Mouse (Mus musculus) limb, embryonic 10.5 days (tissue): ENCODE results near the gene Slc3a2. TPM values are rescaled to one million over a fixed set of nuclear protein-coding genes. Genes with fewer than 3 reads are reported as not detected.
A peak's percentile ranks its signal among the peaks of the same experiment; 100 is the strongest.

Experiments used
- DNase-seq: peaks from one replicate; pipeline ENCODE4 v3.0.0-alpha.2; 2017; ENCODE audit warnings: low spot score
- H3K27ac ChIP-seq: fragments of 300-500 bp; sonication (generic); 2 replicates; pipeline ENCODE4 v1.5.1; 2016; ENCODE audit warnings: mild to moderate bottlenecking
- H3K27me3 ChIP-seq: fragments of 300-500 bp; sonication (generic); 2 replicates; pipeline ENCODE4 v1.6.1; 2016; ENCODE audit warnings: low read depth, mild to moderate bottlenecking; ENCODE audit not compliant: poor library complexity, severe bottlenecking
- H3K36me3 ChIP-seq: fragments of 300-500 bp; sonication (generic); 2 replicates; pipeline ENCODE4 v1.6.1; 2016; ENCODE audit warnings: mild to moderate bottlenecking, moderate library complexity
- H3K4me1 ChIP-seq: fragments of 300-500 bp; sonication (generic); 2 replicates; pipeline ENCODE4 v1.6.1; 2016
- H3K4me3 ChIP-seq: fragments of 300-500 bp; sonication (generic); 2 replicates; pipeline ENCODE4 v1.5.1; 2016; ENCODE audit warnings: mild to moderate bottlenecking, moderate library complexity
- H3K9me3 ChIP-seq: fragments of 300-500 bp; sonication (generic); replicated peaks from 2 replicates; pipeline ENCODE4 v1.6.1; 2016; ENCODE audit warnings: mild to moderate bottlenecking
- WGBS: fragments of 180-500 bp; shearing (Covaris S2); methylation state at CpG from one replicate; pipeline ENCODE4 v1.1.7; 2016; 5-methylcytosine and 5-hydroxymethylcytosine counted together
- polyA plus RNA-seq: library from polyadenylated mRNA; unstranded; fragments of >200 nt; fragmentation: Nextera tagmentation; extraction: Ambion mirVana; gene quantifications from 2 replicates; pipeline ENCODE4 v1.2.1, GENCODE M21; 2016

Slc3a2 gene
- 119 and 128 TPM in 2 replicates for polyA plus RNA-seq

DNA sequence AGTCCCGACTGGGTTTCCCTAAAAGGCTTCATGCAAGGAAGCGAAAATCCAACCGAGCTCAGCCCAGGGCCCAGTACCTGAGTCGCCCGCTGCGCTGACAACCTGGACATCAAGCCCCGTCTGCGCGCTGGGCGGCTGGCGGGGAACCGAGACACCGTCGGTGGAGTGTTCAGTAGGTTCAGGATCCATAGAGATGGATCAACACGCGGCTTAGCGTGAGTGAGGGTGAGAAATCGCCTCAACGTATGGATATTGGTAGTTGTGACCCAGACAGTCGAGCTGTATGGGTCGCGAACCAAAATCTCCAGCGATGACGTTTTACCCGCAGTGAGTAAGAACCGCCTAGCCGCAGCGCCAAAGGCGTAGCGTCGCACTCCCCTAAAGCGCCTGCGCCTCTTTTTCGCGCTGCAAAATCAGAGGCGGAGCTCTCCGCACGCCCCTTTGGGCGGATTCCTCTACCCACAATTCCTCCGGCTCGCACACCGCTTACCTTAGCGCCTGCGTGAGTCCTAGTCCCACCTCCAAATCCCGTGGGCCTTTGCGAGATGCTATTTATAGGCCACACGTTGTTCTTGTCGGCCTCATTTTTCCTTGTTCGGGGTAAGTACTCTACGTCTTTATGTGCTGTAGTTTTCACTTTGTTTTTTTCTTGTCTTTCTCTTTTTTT, at the start of gene Slc3a2:
Gene Slc3a2, minus strand, starts transcription at position 463 of the 667 bp plus-strand sequence.
- H3K4me3 ChIP-seq = peak within 1 kb of the TSS; percentile 68
- H3K4me1 ChIP-seq = peaks cover 14% of the 10 kb centered on the region
- DNase-seq = peak; percentile 93
- under 1% methylated on average over 50 of the region's 50 CpGs for whole genome bisulfite sequencing
- peak within 1 kb of the TSS; percentile 93 for H3K27ac ChIP-seq
- H3K27me3 ChIP-seq = no peaks in the 10 kb centered on the region
- no peaks in the 10 kb centered on the region for H3K9me3 ChIP-seq
- H3K36me3 ChIP-seq = peaks cover 28% of the 10 kb centered on the region

DNA sequence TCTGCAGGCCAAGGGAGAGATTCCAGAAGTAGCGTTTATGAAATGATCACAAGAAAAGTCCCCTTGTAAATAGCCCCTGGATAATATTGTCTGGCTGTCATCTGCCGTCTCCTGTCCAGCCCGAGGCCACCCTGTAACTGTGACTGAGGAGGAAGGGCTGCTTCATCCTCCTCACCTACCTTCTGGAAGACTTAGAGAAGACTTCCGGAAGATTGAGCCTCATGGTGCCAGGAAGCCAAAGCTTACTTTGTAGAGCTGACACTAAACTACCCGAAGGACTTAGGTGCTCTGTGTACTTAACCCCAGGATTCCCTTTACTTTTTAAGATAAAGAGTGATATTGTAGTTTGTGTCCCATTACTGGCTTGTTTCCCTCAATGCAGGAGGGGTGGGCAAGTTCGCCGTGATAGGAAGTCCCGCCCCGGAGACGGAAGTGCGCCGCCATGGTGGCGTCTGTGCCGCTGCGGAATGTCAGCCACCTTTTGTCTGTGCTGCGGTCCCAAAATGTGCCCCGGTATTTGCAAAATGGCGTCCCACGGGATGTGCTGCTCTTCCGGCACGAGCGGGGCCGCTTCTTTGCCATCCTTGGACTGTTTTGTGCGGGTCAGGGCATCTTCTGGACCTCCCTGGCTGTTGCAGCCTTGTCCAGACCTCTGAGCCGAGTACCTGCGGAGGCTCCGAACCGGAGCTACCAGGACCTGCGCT, 47.5 kb upstream of the Slc3a2 start, which contains the start of gene Tmem223:
Gene Tmem223, plus strand, starts transcription at position 430 of the 704 bp plus-strand sequence.
- peak; percentile 89 for DNase-seq
- H3K27me3 ChIP-seq = no peaks in the 10 kb centered on the region
- 23% methylated on average over 29 of the region's 29 CpGs for WGBS
- H3K4me3 ChIP-seq = peak within 1 kb of the TSS; percentile 80
- H3K9me3 ChIP-seq = no peaks in the 10 kb centered on the region
- peaks cover 81% of the 10 kb centered on the region for H3K36me3 ChIP-seq
- H3K27ac ChIP-seq = peak within 1 kb of the TSS; percentile 96
- peaks cover 23% of the 10 kb centered on the region for H3K4me1 ChIP-seq

- H3K4me1 ChIP-seq = no peaks in the 10 kb centered on the region
- H3K27me3 ChIP-seq = no peaks in the 10 kb centered on the region
- H3K27ac ChIP-seq = no peak overlapping the region
- H3K36me3 ChIP-seq = peaks cover 100% of the 10 kb centered on the region
- 97% methylated on average over 9 of the region's 9 CpGs for WGBS
- peaks cover 5% of the 10 kb centered on the region; the same call in 1 of the 2 replicates for H3K9me3 ChIP-seq
- DNase-seq = no peak
- H3K4me3 ChIP-seq = no peak overlapping the region
Measured at GRCm38 (mm10) chr19:8765562-8765961, 42.4 kb upstream of the Slc3a2 start.

DNA sequence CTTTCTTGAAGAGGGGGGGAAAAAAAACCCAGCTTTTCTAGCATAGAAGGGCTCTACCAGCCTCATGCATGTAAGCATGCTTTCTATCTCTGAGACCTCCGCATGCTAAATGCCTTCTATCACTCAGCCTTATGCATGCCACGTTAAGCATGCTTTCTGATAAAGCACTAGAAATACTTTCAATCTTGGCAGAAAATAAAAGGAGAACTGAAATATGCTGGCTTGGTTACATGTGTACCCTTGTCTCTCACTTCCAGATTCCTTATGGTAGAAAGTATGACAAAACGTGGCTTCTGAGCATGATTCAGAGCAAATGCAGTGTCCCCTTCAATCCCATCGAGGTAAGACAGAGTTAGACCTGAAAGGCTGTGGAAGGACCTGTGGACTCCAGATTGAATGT, 40.1 kb upstream of the Slc3a2 start:
- Histone ChIP-seq H3K9me3 (peaks cover 5% of the 10 kb centered on the region; the same call in 1 of the 2 replicates), H3K27me3 (no peaks in the 10 kb centered on the region), H3K27ac (no peak overlapping the region), H3K4me3 (no peak overlapping the region), H3K36me3 (peaks cover 85% of the 10 kb centered on the region), H3K4me1 (peaks cover 5% of the 10 kb centered on the region)
- DNase-seq = no peak
- 94% methylated on average over 4 of the region's 4 CpGs for WGBS

GRCm38 (mm10) chr19:8760757-8761156, 37.6 kb upstream of the Slc3a2 start:
- Histone ChIP-seq H3K36me3 (peaks cover 63% of the 10 kb centered on the region), H3K4me1 (peaks cover 14% of the 10 kb centered on the region), H3K4me3 (no peak overlapping the region), H3K27me3 (no peaks in the 10 kb centered on the region), H3K27ac (no peak overlapping the region), H3K9me3 (peaks cover 5% of the 10 kb centered on the region; the same call in 1 of the 2 replicates)
- no peak for DNase-seq
- 93% methylated on average over 2 of the region's 2 CpGs for WGBS

- Histone ChIP-seq H3K4me1 (peaks cover 14% of the 10 kb centered on the region), H3K4me3 (0 out of 2 replicates have a peak overlapping the region, but pooled peaks have one; percentile 95), H3K27me3 (no peaks in the 10 kb centered on the region), H3K36me3 (peaks cover 63% of the 10 kb centered on the region), H3K9me3 (no peaks in the 10 kb centered on the region), H3K27ac (no peak overlapping the region)
- 97% methylated on average over 2 of the region's 2 CpGs for WGBS
- DNase-seq = no peak
Measured at GRCm38 (mm10) chr19:8758899-8759298, 35.7 kb upstream of the Slc3a2 start.

GRCm38 (mm10) chr19:8757471-8757998, 34.4 kb upstream of the Slc3a2 start:
- H3K9me3 ChIP-seq = no peaks in the 10 kb centered on the region
- DNase-seq = no peak
- H3K27ac ChIP-seq = peak overlapping the region; percentile 91
- H3K4me1 ChIP-seq = peaks cover 14% of the 10 kb centered on the region
- peaks cover 63% of the 10 kb centered on the region for H3K36me3 ChIP-seq
- peak overlapping the region; percentile 95 for H3K4me3 ChIP-seq
- 10% methylated on average over 14 of the region's 14 CpGs for WGBS
- H3K27me3 ChIP-seq = no peaks in the 10 kb centered on the region

DNA sequence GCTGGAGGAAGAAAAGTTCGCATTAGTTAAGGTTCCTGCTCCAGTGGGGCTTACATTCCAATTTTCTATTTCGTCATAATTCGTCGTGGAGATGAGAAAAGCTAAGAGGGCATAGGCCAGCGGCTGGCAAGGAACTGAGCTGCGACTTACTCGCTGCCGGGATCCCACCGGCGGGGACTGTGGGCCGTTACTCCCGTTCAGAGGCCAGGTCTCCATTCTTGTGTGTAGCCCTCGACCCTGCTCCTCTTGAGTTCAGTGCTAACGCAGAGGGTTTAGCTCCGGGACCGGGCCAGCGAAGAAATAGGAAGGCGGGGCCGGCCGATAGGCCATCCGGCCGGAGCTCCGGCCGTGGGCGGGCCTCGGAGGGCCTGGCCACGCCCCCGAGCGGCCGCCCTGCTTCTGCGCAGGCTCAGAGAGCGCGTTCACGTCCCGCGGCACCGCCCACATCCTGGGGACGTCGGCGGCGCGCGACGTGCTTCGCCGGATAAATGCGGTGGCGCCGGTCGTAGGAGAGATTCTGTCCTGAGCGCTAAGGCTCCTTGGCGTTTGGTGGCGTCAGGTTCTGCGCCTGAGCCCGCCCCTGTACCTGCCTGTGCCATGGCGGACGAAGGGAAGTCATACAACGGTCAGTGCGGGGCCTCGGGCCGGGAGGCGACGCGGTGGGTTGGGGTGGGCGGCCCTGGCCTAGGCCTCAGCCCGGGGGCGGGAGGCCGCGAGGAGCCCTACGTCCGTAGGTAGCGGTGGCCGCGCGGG, 33.6 kb upstream of the Slc3a2 start, which contains the start of gene Nxf1:
Gene Nxf1, plus strand, starts transcription at position 439 of the 753 bp plus-strand sequence.
- under 1% methylated on average over 75 of the region's 75 CpGs for WGBS
- H3K27me3 ChIP-seq = no peaks in the 10 kb centered on the region

GRCm38 (mm10) chr19:8755652-8756051, 32.5 kb upstream of the Slc3a2 start:
- Histone ChIP-seq H3K36me3 (peaks cover 62% of the 10 kb centered on the region), H3K4me1 (peaks cover 14% of the 10 kb centered on the region), H3K9me3 (no peaks in the 10 kb centered on the region), H3K27ac (no peak overlapping the region), H3K27me3 (no peaks in the 10 kb centered on the region), H3K4me3 (0 out of 2 replicates have a peak overlapping the region, but pooled peaks have one; percentile 95)
- DNase-seq = no peak
- 89% methylated on average over 3 of the region's 3 CpGs for WGBS

More for the DNA sequence above, 33.6 kb upstream of the Slc3a2 start, which contains the start of gene Nxf1:
- peaks cover 14% of the 10 kb centered on the region for H3K4me1 ChIP-seq
- DNase-seq = peak; percentile 96
- no peaks in the 10 kb centered on the region for H3K9me3 ChIP-seq
- peak within 1 kb of the TSS; percentile 95 for H3K4me3 ChIP-seq
- H3K36me3 ChIP-seq = peaks cover 63% of the 10 kb centered on the region
- peak within 1 kb of the TSS; percentile 91 for H3K27ac ChIP-seq

DNA sequence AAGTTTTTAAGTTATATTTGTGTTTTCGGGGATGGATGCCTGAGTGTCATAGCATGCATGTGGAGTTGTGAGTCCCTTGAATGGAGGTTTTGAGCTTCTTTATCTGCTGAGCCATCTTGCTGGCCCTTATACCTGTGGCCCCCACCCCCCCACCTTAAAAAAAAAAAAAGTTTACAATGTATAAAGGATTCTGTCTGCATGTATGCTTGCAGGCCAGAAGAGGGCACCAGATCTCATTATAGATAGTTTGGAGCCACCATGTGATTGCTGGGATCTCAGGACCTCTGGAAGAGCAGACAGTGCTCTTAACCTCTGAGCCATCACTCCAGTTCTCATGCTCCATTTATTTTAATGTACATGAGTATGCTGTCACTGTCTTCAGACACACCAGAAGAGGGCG, 24.2 kb upstream of the Slc3a2 start:
- Histone ChIP-seq H3K4me3 (no peak overlapping the region), H3K36me3 (peaks cover 96% of the 10 kb centered on the region), H3K27me3 (no peaks in the 10 kb centered on the region), H3K9me3 (no peaks in the 10 kb centered on the region), H3K27ac (no peak overlapping the region), H3K4me1 (peaks cover 9% of the 10 kb centered on the region)
- no peak for DNase-seq
- 75% methylated on average over 2 of the region's 2 CpGs for WGBS

GRCm38 (mm10) chr19:8745382-8745781, 22.2 kb upstream of the Slc3a2 start:
- Histone ChIP-seq H3K9me3 (no peaks in the 10 kb centered on the region), H3K27me3 (no peaks in the 10 kb centered on the region), H3K4me1 (peaks cover 19% of the 10 kb centered on the region), H3K27ac (no peak overlapping the region), H3K4me3 (no peak overlapping the region), H3K36me3 (peaks cover 84% of the 10 kb centered on the region)
- DNase-seq = no peak
- WGBS = 97% methylated on average over 1 of the region's 1 CpGs

DNA sequence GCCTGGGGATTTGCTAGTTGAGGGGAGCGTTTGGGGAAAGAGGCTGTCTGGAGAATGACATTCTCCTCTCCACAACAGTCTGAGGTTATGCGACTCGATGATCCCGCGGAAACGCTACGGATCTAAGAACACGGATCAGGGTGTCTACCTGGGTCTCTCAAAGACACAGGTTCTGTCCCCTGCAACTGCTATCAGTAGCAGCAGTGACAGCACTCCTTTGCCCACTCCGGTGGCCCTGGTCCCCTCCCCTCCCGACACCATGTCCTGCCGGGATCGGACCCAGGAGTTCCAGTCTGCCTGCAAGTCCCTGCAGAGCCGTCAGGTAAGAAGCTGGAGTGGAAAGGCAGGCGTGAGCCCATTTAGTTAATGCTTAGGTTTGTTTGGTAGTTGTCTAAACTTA, 19.0 kb upstream of the Slc3a2 start:
- WGBS = 20% methylated on average over 14 of the region's 14 CpGs
- no peak for DNase-seq
- Histone ChIP-seq H3K27ac (peak overlapping the region; percentile 95), H3K4me3 (peak overlapping the region; percentile 87), H3K4me1 (peaks cover 21% of the 10 kb centered on the region), H3K27me3 (no peaks in the 10 kb centered on the region), H3K36me3 (peaks cover 84% of the 10 kb centered on the region), H3K9me3 (no peaks in the 10 kb centered on the region)
